Mouse (Mus musculus): ENCODE data around the gene Grin2b.

DNA sequence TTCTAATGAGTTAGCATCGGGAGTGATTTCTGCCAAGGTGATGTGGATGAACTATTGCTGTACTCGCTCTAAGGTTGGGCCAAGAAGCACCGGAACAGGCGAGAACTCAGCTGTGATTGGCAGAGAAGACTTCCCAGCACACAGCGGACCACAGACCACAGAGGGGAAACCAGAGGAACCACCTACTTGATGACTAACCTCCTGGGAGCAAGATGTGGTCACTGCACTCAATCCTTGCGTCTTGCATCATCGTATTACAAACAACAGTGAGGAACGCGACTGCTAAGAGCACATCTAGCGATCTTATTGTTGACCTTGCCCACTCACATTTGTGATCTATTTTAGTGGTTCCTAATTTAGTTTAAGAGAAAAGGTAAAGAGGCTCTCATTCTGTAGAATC lies 213.7 kb downstream of the Grin2b start:
- TF ChIP-seq CTCF (IDR thresholded peaks at IDR 0.05; ENCODE audit: control insufficient read depth, insufficient read depth, insufficient read length) (no peak), MAX (IDR thresholded peaks at IDR 0.05) (no peak), USF1 (IDR thresholded peaks at IDR 0.05; ENCODE audit: low read depth) (no peak), FOSL1 (IDR thresholded peaks at IDR 0.05; ENCODE audit: insufficient read depth, low read length, poor library complexity, severe bottlenecking) (no peak), CEBPB (IDR thresholded peaks at IDR 0.05; ENCODE audit: low read depth) (peak; percentile 73), MYOG (IDR thresholded peaks at IDR 0.05; ENCODE audit: control insufficient read depth, extremely low read depth, insufficient read length) (no peak), MYOD1 (IDR thresholded peaks at IDR 0.05; ENCODE audit: control insufficient read depth, insufficient read length, low read depth) (no peak)
